Mouse (Mus musculus) lung, postnatal 10 days (tissue): ENCODE data around the gene 3830403N18Rik.
"Not testable (repeated sequence)": the region's sequence is repeated elsewhere in the genome, so short reads cannot be mapped to it uniquely, and the experiment has no call there.

Experiments used
- DNase-seq: peaks from one replicate; pipeline ENCODE4 v3.0.0; 2021

The 3830403N18Rik gene

GRCm38 (mm10) chrX:56136336-56136909 lies at the start of gene 3830403N18Rik:
3830403N18Rik (plus strand) TSS chrX:56136572.
- DNase-seq = not testable (repeated sequence)

GRCm38 (mm10) chrX:56151396-56151795 lies 15.0 kb downstream of the 3830403N18Rik start:
- DNase-seq = no peak

GRCm38 (mm10) chrX:56186449-56186848 lies 50.1 kb downstream of the 3830403N18Rik start:
- not testable (repeated sequence) for DNase-seq
